Mouse (Mus musculus): Measurements from ENCODE around the gene Cspg4.

- TF ChIP-seq CTCF (conservative IDR thresholded peaks at IDR 0.05; ENCODE audit: low read length), result no peak
- no peak for TF ChIP-seq POU5F1 (IDR thresholded peaks at IDR 0.05; ENCODE audit: borderline replicate concordance, low read length)
These were observed 1.0 kb downstream of the Cspg4 start for GRCm38 (mm10) chr9:56865673-56866400.
